Mouse (Mus musculus) bone marrow, adult 2 months (tissue): ENCODE measurements around the gene Wdsub1.

ENCODE experiments used
- CTCF ChIP-seq: fragments of 200-500 bp; IDR thresholded peaks from 2 replicates; pipeline ENCODE4 v1.5.1; 2011; ENCODE audit warnings: low read length, control low read depth; ENCODE audit not compliant: control insufficient read depth, insufficient read depth
- POLR2A ChIP-seq: fragments of 200-500 bp; IDR thresholded peaks from 2 replicates; pipeline ENCODE4 v1.6.1; 2011; ENCODE audit warnings: low read depth, mild to moderate bottlenecking, control low read depth, low read length, borderline replicate concordance; ENCODE audit not compliant: control insufficient read depth

- TF ChIP-seq POLR2A (no peak), CTCF (no peak)
These were observed 14.4 kb upstream of the Wdsub1 start for GRCm38 (mm10) chr2:59896837-59897236.
